In genomic region chr10:83182573-83182960, GRCm38 (mm10) we compare ENCODE assay signal across 9 mouse cellular contexts.
DNase-seq lines count a peak whose midpoint lies in the region; ATAC-seq and TF ChIP-seq lines count a peak whose summit lies in the region.
"Had no signal": no experiment of that assay in that cellular context is flagged by ENCODE, and none has a peak within 500 bp of the region (broad histone marks: within the 10 kb centered on the region; RNA-seq: fewer than 3 reads in every experiment).

No protein-coding gene starts in this region.

- TF ChIP-seq CTCF in bone marrow, adult 2 months (IDR thresholded peaks at IDR 0.05; ENCODE audit: control insufficient read depth, insufficient read depth, low read length), result peak; percentile 67
- peak; percentile 65; the same call in 1 of the 2 replicates for TF ChIP-seq CTCF in embryonic fibroblast, embryonic 13.5 days (IDR thresholded peaks at IDR 0.05; ENCODE audit: borderline replicate concordance, insufficient read depth, low read length)

- peak; percentile 97 for DNase-seq in midbrain, embryonic 11.5 days (ENCODE audit: low spot score, missing footprints)
- DNase-seq in left cerebral cortex, adult 8-10 months (ENCODE audit: low spot score in 2 of 2), result peak; percentile 56 to 59
- peak; percentile 83 for DNase-seq in midbrain, embryonic 14.5 days
- DNase-seq in testis, postnatal 10 days (ENCODE audit: low spot score), result peak; percentile 89

- no peak overlapping the region for H3K9ac ChIP-seq in midbrain, embryonic 11.5 days (ENCODE audit: low read length)
- H3K9ac ChIP-seq in midbrain, embryonic 16.5 days (ENCODE audit: low read depth, low read length), result no peak overlapping the region
- no peak overlapping the region for H3K9ac ChIP-seq in hindbrain, embryonic 13.5 days
- no peak overlapping the region for H3K9ac ChIP-seq in midbrain, embryonic 14.5 days (replicated peaks; ENCODE audit: low read length)

- H3K27ac ChIP-seq in midbrain, embryonic 11.5 days (ENCODE audit: low read depth, low read length), result no peak overlapping the region
- no peak overlapping the region for H3K27ac ChIP-seq in midbrain, embryonic 16.5 days (ENCODE audit: low read length)
- H3K27ac ChIP-seq in bone marrow, adult 2 months (ENCODE audit: control insufficient read depth, insufficient read depth, low read depth, low read length, poor library complexity), result no peak overlapping the region
- H3K27ac ChIP-seq in embryonic fibroblast, embryonic 13.5 days (ENCODE audit: insufficient read depth, low read length), result no peak overlapping the region
- H3K27ac ChIP-seq in hindbrain, embryonic 13.5 days, result peak overlapping the region; percentile 9; the same call in 1 of the 2 replicates
- no peak overlapping the region for H3K27ac ChIP-seq in midbrain, embryonic 14.5 days (replicated peaks; ENCODE audit: low read depth, low read length)

- no peaks in the 10 kb centered on the region for H3K4me1 ChIP-seq in midbrain, embryonic 11.5 days (ENCODE audit: control insufficient read depth, insufficient read depth, low read length)
- H3K4me1 ChIP-seq in midbrain, embryonic 16.5 days (ENCODE audit: control insufficient read depth, insufficient read depth, low read length), result peaks cover 16% of the 10 kb centered on the region
- peaks cover 7% of the 10 kb centered on the region for H3K4me1 ChIP-seq in bone marrow, adult 2 months (ENCODE audit: control insufficient read depth, insufficient read depth, low read length)
- H3K4me1 ChIP-seq in embryonic fibroblast, embryonic 13.5 days (ENCODE audit: control insufficient read depth, insufficient read depth, low read length), result peaks cover 11% of the 10 kb centered on the region
- H3K4me1 ChIP-seq in hindbrain, embryonic 13.5 days (replicated peaks), result peaks cover 46% of the 10 kb centered on the region
- peaks cover 16% of the 10 kb centered on the region; the same call in 1 of the 2 replicates for H3K4me1 ChIP-seq in midbrain, embryonic 14.5 days (ENCODE audit: control insufficient read depth, insufficient read depth, low read length)

- ATAC-seq in midbrain, embryonic 11.5 days (ENCODE audit: low FRiP score), result peak; percentile 54; the same call in 1 of the 2 replicates
- ATAC-seq in midbrain, embryonic 16.5 days, result no peak
- no peak for ATAC-seq in hindbrain, embryonic 13.5 days (ENCODE audit: low FRiP score)
- no peak for ATAC-seq in midbrain, embryonic 14.5 days (ENCODE audit: low FRiP score, low TSS enrichment)

- H3K9me3 ChIP-seq in midbrain, embryonic 11.5 days (ENCODE audit: control insufficient read depth, low read length), result no peaks in the 10 kb centered on the region; the same call in 1 of the 2 replicates
- no peaks in the 10 kb centered on the region; the same call in 1 of the 2 replicates for H3K9me3 ChIP-seq in midbrain, embryonic 16.5 days (replicated peaks; ENCODE audit: control insufficient read depth, low read length, poor library complexity, severe bottlenecking)
- no peaks in the 10 kb centered on the region for H3K9me3 ChIP-seq in hindbrain, embryonic 13.5 days
- no peaks in the 10 kb centered on the region; the same call in 1 of the 2 replicates for H3K9me3 ChIP-seq in midbrain, embryonic 14.5 days (ENCODE audit: control insufficient read depth, low read length)

- H3K27me3 ChIP-seq in midbrain, embryonic 11.5 days (ENCODE audit: control insufficient read depth, insufficient read depth, low read length), result no peaks in the 10 kb centered on the region
- no peaks in the 10 kb centered on the region for H3K27me3 ChIP-seq in midbrain, embryonic 16.5 days (ENCODE audit: control insufficient read depth, insufficient read depth, low read depth, low read length)
- no peaks in the 10 kb centered on the region for H3K27me3 ChIP-seq in hindbrain, embryonic 13.5 days
- H3K27me3 ChIP-seq in midbrain, embryonic 14.5 days (ENCODE audit: control insufficient read depth, insufficient read depth, low read length), result no peaks in the 10 kb centered on the region

- H3K4me2 ChIP-seq in midbrain, embryonic 11.5 days, result no peak overlapping the region
- no peak overlapping the region for H3K4me2 ChIP-seq in midbrain, embryonic 16.5 days (ENCODE audit: low read length)
- no peak overlapping the region for H3K4me2 ChIP-seq in hindbrain, embryonic 13.5 days
- H3K4me2 ChIP-seq in midbrain, embryonic 14.5 days (ENCODE audit: low read length), result no peak overlapping the region

- no peak for TF ChIP-seq POLR2A in bone marrow, adult 2 months (IDR thresholded peaks at IDR 0.05; ENCODE audit: borderline replicate concordance, control insufficient read depth, low read depth, low read length)
- no peak for TF ChIP-seq POLR2A in embryonic fibroblast, embryonic 13.5 days (IDR thresholded peaks at IDR 0.05; ENCODE audit: low read depth, low read length)

- H3K36me3 ChIP-seq in midbrain, embryonic 11.5 days (ENCODE audit: control insufficient read depth, insufficient read depth, low read length), result no peaks in the 10 kb centered on the region
- H3K36me3 ChIP-seq in midbrain, embryonic 16.5 days (ENCODE audit: control insufficient read depth, insufficient read depth, low read length), result no peaks in the 10 kb centered on the region
- H3K36me3 ChIP-seq in hindbrain, embryonic 13.5 days, result no peaks in the 10 kb centered on the region
- no peaks in the 10 kb centered on the region for H3K36me3 ChIP-seq in midbrain, embryonic 14.5 days (ENCODE audit: control insufficient read depth, insufficient read depth, low read length)

- H3K4me3 ChIP-seq in midbrain, embryonic 11.5 days (ENCODE audit: low read depth, low read length), result no peak overlapping the region
- H3K4me3 ChIP-seq in midbrain, embryonic 16.5 days (ENCODE audit: low read depth, low read length), result no peak overlapping the region
- H3K4me3 ChIP-seq in bone marrow, adult 2 months (replicated peaks; ENCODE audit: control insufficient read depth, low read depth, low read length), result no peak overlapping the region
- no peak overlapping the region for H3K4me3 ChIP-seq in embryonic fibroblast, embryonic 13.5 days (ENCODE audit: insufficient read depth, low read length)
- H3K4me3 ChIP-seq in hindbrain, embryonic 13.5 days, result no peak overlapping the region
- no peak overlapping the region for H3K4me3 ChIP-seq in midbrain, embryonic 14.5 days (replicated peaks; ENCODE audit: low read depth, low read length)
- H3K4me3 ChIP-seq: erythroblast, embryonic 14.5 days had no signal

- 23% methylated on average over 8 of the region's 8 CpGs for WGBS in midbrain, embryonic 11.5 days
- 25% methylated on average over 8 of the region's 8 CpGs for WGBS in midbrain, embryonic 16.5 days
- WGBS in bone marrow, adult 2 months, result 62% methylated on average over 8 of the region's 8 CpGs
- 26% methylated on average over 8 of the region's 8 CpGs for WGBS in hindbrain, embryonic 13.5 days
- WGBS in midbrain, embryonic 14.5 days, result 25% methylated on average over 8 of the region's 8 CpGs
